Mouse (Mus musculus): ENCODE measurements around the gene Pmel. TPM values are rescaled to one million over a fixed set of nuclear protein-coding genes. Genes with fewer than 3 reads are reported as not detected.

Pmel gene
- 1 to 10 TPM in 3 of 4 experiments, under 1 TPM in 1; 0.62 to 2.4 (median 1.1) TPM for total RNA-seq (2022)

DNA sequence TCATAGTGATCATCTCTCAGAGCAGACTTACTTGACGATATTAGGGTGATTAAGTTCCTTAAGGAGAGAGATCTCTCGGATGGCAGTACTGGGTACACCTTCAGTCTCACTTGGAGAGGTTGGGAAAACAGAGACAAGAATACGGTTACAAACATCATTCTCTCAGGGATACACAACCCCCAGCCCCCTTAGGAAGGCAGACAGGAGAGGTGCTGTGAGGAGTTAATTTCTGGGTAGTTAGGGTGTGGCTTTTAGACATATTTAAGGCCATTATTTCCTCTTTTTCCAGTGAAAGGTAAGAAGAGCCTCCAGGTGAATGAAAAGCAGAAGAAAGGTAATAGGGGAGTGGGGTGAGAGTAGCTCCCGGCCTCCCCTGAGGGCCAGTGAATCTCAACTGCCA lies at the start of gene Pmel:
Gene Pmel (plus strand): TSS at position 301 of the 400 bp plus-strand sequence.
- no peak for DNase-seq (ENCODE audit: low spot score in 2 of 2)

GRCm38 (mm10) chr10:128655254-128655653 lies 48.7 kb upstream of the Pmel start:
- DNase-seq (ENCODE audit: low spot score in 2 of 2): no peak

- DNase-seq (ENCODE audit: low spot score in 2 of 2): no peak
Measured at GRCm38 (mm10) chr10:128656731-128657130, 47.3 kb upstream of the Pmel start.

DNA sequence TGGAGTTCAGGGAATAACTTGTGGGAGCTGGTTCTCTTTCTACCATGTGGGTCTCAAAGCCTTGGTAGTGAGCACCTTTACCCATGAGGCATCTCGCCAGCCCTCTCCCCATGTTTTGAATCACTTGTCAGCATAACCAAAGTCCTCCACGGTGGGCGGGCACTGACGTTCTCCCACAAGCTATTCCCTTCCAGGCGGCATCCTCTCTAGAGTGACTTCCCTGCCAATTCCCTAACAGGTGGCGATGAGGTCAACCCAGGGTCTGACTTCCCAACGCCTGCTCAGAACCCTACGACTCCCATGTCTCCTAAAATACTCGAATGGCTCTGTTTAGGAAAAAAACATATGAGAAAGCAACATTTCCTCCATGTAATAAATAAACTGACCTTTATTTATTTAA lies 46.2 kb upstream of the Pmel start:
- DNase-seq (ENCODE audit: low spot score in 2 of 2): no peak

DNA sequence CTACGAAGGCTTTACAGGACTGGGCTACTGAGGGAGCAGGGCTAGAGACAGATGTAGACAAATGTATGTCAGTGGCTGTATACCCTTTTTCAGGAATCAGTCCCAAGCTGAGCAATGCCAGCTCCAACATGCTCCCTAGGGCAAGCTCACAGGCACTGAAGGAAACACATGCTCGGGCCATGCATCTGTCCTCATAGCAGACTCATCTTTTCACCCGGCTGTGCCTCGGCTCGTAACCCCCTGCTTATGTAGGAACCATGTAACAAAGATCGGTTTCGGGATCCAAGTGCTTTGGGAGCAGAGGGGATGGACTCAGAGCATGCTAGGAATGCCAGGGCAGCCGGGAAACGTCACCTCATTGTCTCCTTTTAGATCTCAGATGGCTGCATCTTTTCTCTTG lies 44.5 kb upstream of the Pmel start:
- DNase-seq (ENCODE audit: low spot score in 2 of 2): no peak

- no peak for DNase-seq (ENCODE audit: low spot score in 2 of 2)
Measured at GRCm38 (mm10) chr10:128662465-128662864, 41.5 kb upstream of the Pmel start.

DNA sequence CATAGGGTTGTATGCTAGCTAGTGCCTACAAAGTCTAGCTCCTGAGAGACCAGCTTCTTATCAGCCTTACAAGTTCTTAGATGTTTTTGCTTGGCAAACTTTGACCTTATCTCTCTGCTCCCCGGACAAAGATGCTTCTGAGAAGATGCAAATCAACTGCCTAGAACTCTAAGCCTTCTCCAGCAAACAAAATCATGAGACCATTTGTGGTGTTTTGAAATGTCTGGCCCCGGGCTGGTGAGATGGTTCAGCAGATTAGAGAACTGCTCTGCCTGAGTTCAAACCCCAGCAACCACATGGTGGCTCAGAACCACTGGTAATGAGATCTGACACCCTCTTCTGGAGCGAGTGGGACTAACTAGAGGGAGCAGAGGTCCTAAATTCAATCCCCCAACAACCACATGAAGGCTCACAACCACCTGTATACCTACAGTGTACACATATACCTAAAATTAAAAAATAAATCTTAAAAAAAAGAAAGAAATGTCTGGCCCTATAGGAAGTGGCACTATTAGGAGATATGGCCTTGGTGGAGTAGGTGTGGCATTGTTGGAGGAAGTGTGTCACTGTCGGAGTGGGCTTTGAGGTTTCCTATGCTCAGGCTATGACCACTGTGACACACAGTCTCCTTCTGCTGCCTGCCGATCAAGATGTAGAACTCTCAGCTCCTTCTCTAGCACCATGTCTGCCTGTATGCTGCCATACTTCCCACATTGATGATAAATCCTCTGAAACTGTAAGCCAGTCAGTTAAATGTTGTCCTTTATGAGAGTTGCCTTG lies 40.4 kb upstream of the Pmel start:
- no peak for DNase-seq (ENCODE audit: low spot score in 2 of 2)

- no peak for DNase-seq (ENCODE audit: low spot score in 2 of 2)
Measured at GRCm38 (mm10) chr10:128664808-128665207, 39.2 kb upstream of the Pmel start.

GRCm38 (mm10) chr10:128665307-128665706 lies 38.7 kb upstream of the Pmel start:
- DNase-seq (ENCODE audit: low spot score in 2 of 2): no peak

DNA sequence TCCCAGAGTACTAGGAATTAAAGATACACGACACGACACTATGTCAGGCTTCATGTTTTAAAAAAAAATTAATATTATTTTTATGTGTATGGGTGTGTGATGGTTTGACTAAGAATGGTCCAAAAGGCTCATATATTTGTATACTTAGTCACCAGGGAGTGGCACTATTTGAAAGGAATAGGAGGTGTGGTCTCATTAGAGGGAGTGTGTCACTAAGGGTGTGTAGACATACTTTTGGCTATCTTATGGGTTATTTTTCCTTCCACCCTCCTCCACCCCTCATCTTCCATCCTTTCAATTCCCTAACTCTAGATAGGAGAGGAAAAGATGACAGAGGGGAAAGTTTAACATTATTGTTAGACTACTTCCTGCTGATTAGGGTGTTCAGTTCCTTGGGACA lies 38.2 kb upstream of the Pmel start:
- no peak for DNase-seq (ENCODE audit: low spot score in 2 of 2)

DNA sequence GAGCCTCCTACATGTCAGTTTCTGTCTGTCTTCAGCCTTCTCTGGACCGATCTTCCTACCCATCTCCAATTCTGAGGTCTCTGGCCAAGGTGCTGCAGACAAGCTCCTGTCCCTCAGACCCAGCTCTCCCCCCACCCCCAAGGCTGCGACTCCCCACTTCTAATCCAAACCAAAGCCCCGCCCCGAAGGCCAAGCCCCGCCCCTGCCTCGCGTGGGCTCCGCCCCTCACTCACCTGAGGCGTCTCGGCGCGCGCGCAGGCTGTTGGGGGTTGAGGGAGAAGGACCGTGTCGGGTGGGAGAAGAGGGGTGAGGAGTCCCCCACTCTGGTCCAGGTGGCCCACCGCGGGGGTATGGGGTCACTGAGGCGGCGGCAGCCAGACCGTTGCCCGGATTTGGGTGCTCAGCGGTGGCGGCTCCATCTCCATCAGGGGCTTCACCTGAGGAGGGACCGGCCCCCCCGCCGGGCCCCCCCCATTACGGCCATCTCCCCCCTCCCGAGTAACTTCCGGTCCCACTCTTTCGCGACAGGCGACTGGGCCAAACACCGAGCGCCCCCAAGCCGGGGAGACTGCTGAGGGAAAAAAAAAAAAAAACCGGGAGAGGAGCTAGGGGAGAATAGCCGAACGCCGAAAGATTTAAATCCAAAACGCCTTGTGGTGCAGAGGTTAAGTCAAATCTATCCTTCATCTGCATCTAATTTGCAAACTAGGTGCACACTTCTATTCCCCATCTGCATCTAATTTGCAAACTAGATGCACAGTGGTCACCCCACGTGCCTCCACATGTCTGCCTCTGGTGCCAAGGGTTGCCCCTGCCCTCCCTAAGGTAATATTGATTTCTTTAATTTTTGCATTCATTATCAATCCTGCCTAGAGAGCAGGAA lies 35.0 kb upstream of the Pmel start:
- DNase-seq (ENCODE audit: low spot score in 2 of 2): peak; percentile 40 to 48

DNA sequence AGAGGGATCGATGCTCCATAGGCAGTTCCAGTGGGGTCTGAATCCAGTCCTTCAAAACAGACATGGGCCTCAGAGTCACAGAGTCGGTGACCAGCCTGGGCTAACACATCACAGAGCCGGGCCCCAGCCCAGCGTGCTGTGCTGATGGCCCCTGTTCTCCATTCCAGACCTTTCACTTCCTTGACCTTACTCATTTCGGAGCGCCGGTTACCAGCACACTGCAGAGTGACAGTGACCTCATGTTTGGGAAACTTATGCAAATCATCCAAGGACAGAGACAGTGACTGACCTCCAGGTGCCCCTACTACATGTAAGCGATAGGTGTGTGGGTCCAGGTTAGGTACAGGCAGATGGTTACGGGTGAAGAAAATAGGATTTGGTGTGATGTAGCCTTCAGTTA lies 32.8 kb upstream of the Pmel start:
- no peak for DNase-seq (ENCODE audit: low spot score in 2 of 2)

GRCm38 (mm10) chr10:128673763-128674468 lies 30.1 kb upstream of the Pmel start, which contains the start of gene Suox:
Gene Suox (minus strand): TSS chr10:128674073.
- DNase-seq (ENCODE audit: low spot score in 2 of 2): peak; percentile 76 to 78

DNA sequence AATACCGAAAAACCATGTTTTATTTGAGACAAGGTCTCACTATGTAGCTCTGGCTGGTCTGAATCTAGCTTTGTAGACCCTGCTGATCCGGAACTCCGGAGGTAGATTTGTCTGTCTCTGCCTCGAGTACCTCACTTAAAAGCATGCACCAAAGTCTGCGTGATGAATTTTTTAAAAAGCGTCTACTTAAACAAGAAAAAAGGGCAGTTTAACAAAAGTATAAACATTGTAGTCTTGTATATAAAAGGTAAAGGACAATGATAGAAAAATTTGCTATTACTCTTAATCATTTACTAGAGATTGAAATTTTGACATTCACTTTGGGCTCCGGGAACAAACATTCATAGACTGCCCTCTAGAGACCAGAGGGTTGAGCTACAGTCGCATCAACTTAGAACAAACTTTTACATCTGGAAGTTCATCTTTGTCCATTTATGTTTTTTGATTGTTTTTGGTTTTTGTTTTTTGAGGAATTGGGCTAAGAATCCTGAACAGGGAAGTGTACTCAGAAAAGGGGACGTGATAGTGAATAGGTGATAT lies 29.5 kb upstream of the Pmel start:
- DNase-seq (ENCODE audit: low spot score in 2 of 2): no peak

DNA sequence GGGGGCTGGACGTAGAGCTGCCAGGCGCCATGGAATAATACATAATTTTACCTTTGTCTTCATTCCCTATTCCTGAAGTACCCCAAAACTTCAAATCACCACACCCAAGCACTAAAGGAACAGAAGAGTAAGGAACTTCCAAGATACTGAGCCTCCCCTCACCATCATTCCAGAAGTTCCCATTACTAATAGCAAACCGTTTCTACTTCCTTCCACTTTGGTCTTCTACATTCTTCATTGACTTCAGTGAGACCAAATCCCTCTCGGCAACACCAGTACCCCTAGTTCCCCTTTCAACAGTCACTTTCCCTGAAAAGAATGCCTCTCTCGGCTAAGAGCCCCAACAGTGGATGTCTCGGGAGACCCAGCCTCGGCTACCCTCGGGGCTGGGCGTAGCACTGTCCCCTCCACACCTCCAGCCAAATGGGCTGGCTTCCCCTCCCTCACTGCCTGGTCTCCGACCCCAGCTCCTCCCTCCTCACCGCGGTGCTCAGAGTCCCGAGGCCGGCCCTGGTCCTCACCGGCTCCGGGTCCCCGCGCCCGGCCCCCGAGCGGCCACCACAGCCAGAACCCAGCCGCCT lies 8.5 kb upstream of the Pmel start:
- no peak for DNase-seq (ENCODE audit: low spot score in 2 of 2)

GRCm38 (mm10) chr10:128695992-128696807 lies 7.8 kb upstream of the Pmel start, which contains the start of gene Rab5b:
Gene Rab5b (minus strand): TSS chr10:128696264.
- peak; percentile 100 for DNase-seq (ENCODE audit: low spot score in 2 of 2)

DNA sequence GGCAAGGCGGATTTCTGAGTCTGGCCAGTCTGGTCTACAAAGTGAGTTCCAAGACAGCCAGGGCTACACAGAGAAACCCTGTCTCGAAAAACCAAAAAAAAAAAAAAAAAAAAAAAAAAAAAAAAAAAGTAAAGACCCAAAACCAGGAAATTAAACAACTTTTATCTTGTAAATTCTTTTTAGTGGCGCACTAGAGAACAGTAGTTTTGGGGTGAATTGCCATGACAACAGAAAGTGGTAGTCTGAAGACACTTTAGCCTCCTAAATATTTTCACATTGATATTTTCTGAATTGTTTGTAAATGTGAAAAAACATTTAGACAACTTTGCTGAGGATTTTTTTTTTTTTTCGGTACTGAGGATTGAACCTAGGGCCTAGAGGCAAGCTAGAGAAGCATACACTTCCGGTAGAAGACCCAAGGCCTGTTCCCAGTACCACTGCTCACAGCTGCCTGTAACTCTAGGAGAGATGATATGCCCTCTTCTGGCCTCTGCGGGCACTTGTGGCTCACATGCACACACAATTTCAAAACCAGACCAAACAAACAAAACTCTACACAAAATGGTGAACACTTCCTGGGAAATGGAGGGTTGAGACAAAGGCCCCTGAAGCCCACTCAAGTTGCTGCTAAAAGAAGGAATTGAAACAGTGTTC lies 6.8 kb upstream of the Pmel start:
- DNase-seq (ENCODE audit: low spot score in 2 of 2): no peak

- DNase-seq (ENCODE audit: low spot score in 2 of 2): no peak
Measured at GRCm38 (mm10) chr10:128699006-128699405, 5.0 kb upstream of the Pmel start.

GRCm38 (mm10) chr10:128699611-128700010 lies 4.4 kb upstream of the Pmel start:
- no peak for DNase-seq (ENCODE audit: low spot score in 2 of 2)

DNA sequence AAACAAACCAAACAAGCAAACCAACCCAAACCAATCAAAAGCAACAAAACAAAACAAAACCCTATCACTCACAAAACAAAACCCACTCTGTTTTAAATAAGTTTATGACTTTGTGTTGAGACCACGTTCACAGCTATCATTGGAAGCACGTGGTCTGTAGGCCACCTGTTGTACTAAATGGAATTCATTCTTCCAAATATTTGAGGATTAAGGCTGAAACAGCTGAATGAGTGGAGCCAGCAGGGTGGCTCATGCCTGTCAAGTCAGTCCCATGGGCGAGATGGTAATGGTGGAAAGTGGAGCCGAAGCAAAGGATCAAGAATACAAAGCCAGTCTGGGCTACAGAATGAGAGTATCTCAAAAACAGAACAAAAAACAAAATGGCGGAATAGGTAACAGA lies 3.3 kb upstream of the Pmel start:
- DNase-seq (ENCODE audit: low spot score in 2 of 2): no peak
